Mouse (Mus musculus): ENCODE results near the gene Ces1d.

Ces1d gene

GRCm38 (mm10) chr8:93147331-93147730, 50.3 kb downstream of the Ces1d start:
- ATAC-seq (ENCODE audit: insufficient number of reproducible peaks, low FRiP score, low TSS enrichment): no peak

GRCm38 (mm10) chr8:93140696-93141095, 56.9 kb downstream of the Ces1d start:
- ATAC-seq (ENCODE audit: insufficient number of reproducible peaks, low FRiP score, low TSS enrichment): no peak

GRCm38 (mm10) chr8:93132196-93132595, 65.4 kb downstream of the Ces1d start:
- no peak for ATAC-seq (ENCODE audit: insufficient number of reproducible peaks, low FRiP score, low TSS enrichment)

GRCm38 (mm10) chr8:93131233-93131980, 66.2 kb downstream of the Ces1d start, which contains the start of gene Ces1c:
Ces1c (minus strand) TSS chr8:93131283.
- no peak for ATAC-seq (ENCODE audit: insufficient number of reproducible peaks, low FRiP score, low TSS enrichment)

GRCm38 (mm10) chr8:93126476-93126875, 71.2 kb downstream of the Ces1d start:
- no peak for ATAC-seq (ENCODE audit: insufficient number of reproducible peaks, low FRiP score, low TSS enrichment)

- no peak for ATAC-seq (ENCODE audit: insufficient number of reproducible peaks, low FRiP score, low TSS enrichment)
These were observed 75.6 kb downstream of the Ces1d start for GRCm38 (mm10) chr8:93122005-93122404.
